Mouse (Mus musculus) intestine, embryonic 14.5 days (tissue): ENCODE measurements around the gene Dhx15. TPM values are rescaled to one million over a fixed set of nuclear protein-coding genes. Genes with fewer than 3 reads are reported as not detected.
A peak's percentile ranks its signal among the peaks of the same experiment; 100 is the strongest.

Source experiments
- ATAC-seq: fragments of 200-750 bp; cut with Nextera tagmentation; replicated peaks from 2 replicates; pipeline ENCODE4 v1.8.0; 2017; ENCODE audit warnings: low read depth, moderate number of reproducible peaks, moderate TSS enrichment, moderate library complexity; ENCODE audit not compliant: low FRiP score, low TSS enrichment
- DNase-seq: peaks from one replicate; pipeline ENCODE4 v3.0.0-alpha.2; 2018; ENCODE audit warnings: low spot score
- H3K27ac ChIP-seq: fragments of 300-500 bp; sonication (generic); 2 replicates; pipeline ENCODE4 v1.5.1; 2014; ENCODE audit warnings: low read depth, mild to moderate bottlenecking, control low read depth
- H3K27me3 ChIP-seq: fragments of 300-500 bp; sonication (generic); replicated peaks from 2 replicates; pipeline ENCODE4 v1.6.1; 2014; ENCODE audit warnings: low read length, control low read depth; ENCODE audit not compliant: control insufficient read depth, insufficient read depth
- H3K36me3 ChIP-seq: fragments of 300-500 bp; sonication (generic); 2 replicates; pipeline ENCODE4 v1.6.1; 2014; ENCODE audit warnings: low read length, control low read depth; ENCODE audit not compliant: control insufficient read depth, insufficient read depth
- H3K4me1 ChIP-seq: fragments of 300-500 bp; sonication (generic); replicated peaks from 2 replicates; pipeline ENCODE4 v1.6.1; 2014; ENCODE audit warnings: low read length, control low read depth, mixed read lengths; ENCODE audit not compliant: control insufficient read depth, insufficient read depth
- H3K4me2 ChIP-seq: fragments of 300-500 bp; sonication (generic); 2 replicates; pipeline ENCODE4 v1.6.1; 2014; ENCODE audit warnings: low read length
- H3K4me3 ChIP-seq: fragments of 300-500 bp; sonication (generic); 2 replicates; pipeline ENCODE4 v1.5.1; 2014; ENCODE audit warnings: low read depth, low read length, control low read depth, mixed read lengths
- H3K9ac ChIP-seq: fragments of 300-500 bp; sonication (generic); 2 replicates; pipeline ENCODE4 v1.6.1; 2014; ENCODE audit warnings: mild to moderate bottlenecking, low read length
- H3K9me3 ChIP-seq: fragments of 300-500 bp; sonication (generic); 2 replicates; pipeline ENCODE4 v1.6.1; 2016; ENCODE audit warnings: low read length, control low read depth; ENCODE audit not compliant: control insufficient read depth
- WGBS: fragments of 180-500 bp; shearing (Covaris S2); extraction: QIAGEN DNeasy Blood & Tissue Kit; methylation state at CpG from one replicate; pipeline ENCODE4 v1.1.7; 2014; 5-methylcytosine and 5-hydroxymethylcytosine counted together
- polyA plus RNA-seq: library from polyadenylated mRNA; unstranded; fragments of >200 nt; fragmentation: Nextera tagmentation; extraction: Ambion mirVana; gene quantifications from 2 replicates; pipeline ENCODE4 v1.2.1, GENCODE M21; 2014

The Dhx15 gene
- polyA plus RNA-seq, 1 experiment from 2014 or later: 95.9 TPM

DNA sequence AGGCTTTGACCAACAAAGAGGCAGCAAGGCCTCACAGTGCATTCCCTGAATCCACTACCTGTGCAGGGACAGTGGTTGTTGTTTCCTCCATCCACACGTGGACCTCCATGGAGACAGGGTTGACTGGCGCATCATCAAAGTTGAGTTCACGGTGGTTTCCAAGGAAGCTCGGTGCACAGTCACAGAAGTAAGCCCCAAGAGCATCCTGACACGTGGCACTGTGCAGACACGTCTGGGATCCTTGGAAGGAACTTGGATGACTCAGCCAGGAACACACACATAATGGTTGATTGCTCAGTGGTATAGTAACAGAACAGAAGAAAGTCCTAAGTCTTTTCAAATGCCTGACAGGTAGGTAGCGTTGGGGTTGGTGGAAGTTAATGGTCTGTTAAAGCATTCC, 40.2 kb upstream of the Dhx15 start:
- H3K9ac ChIP-seq: no peak overlapping the region
- H3K27ac ChIP-seq: no peak overlapping the region
- no peaks in the 10 kb centered on the region for H3K36me3 ChIP-seq
- no peaks in the 10 kb centered on the region for H3K9me3 ChIP-seq
- H3K4me3 ChIP-seq: no peak overlapping the region
- H3K4me2 ChIP-seq: no peak overlapping the region
- no peak for DNase-seq
- ATAC-seq: no peak
- WGBS: 90% methylated on average over 7 of the region's 7 CpGs
- peaks cover 10% of the 10 kb centered on the region for H3K4me1 ChIP-seq
- H3K27me3 ChIP-seq: no peaks in the 10 kb centered on the region

GRCm38 (mm10) chr5:52226677-52227076, 36.4 kb upstream of the Dhx15 start:
- ATAC-seq (no peak), DNase-seq (no peak)
- Histone ChIP-seq H3K27ac (no peak overlapping the region), H3K4me1 (no peaks in the 10 kb centered on the region), H3K36me3 (no peaks in the 10 kb centered on the region), H3K9me3 (no peaks in the 10 kb centered on the region), H3K4me2 (no peak overlapping the region), H3K4me3 (no peak overlapping the region), H3K9ac (no peak overlapping the region), H3K27me3 (no peaks in the 10 kb centered on the region)
- WGBS: 83% methylated on average over 3 of the region's 3 CpGs

- no peak overlapping the region for H3K27ac ChIP-seq
- H3K36me3 ChIP-seq: no peaks in the 10 kb centered on the region
- ATAC-seq (no peak), DNase-seq (no peak)
- H3K9me3 ChIP-seq: no peaks in the 10 kb centered on the region
- H3K4me3 ChIP-seq: no peak overlapping the region
- no peaks in the 10 kb centered on the region for H3K27me3 ChIP-seq
- H3K9ac ChIP-seq: no peak overlapping the region
- H3K4me1 ChIP-seq: 0 out of 2 replicates have a peak, but pooled peaks cover under 1% of the 10 kb centered on the region
- no peak overlapping the region for H3K4me2 ChIP-seq
- 92% methylated on average over 5 of the region's 5 CpGs for WGBS
Observed at GRCm38 (mm10) chr5:52221596-52221995, 31.3 kb upstream of the Dhx15 start.

- Histone ChIP-seq H3K27ac (no peak overlapping the region), H3K9ac (no peak overlapping the region), H3K4me1 (0 out of 2 replicates have a peak, but pooled peaks cover 7% of the 10 kb centered on the region), H3K27me3 (no peaks in the 10 kb centered on the region), H3K4me3 (no peak overlapping the region), H3K9me3 (no peaks in the 10 kb centered on the region), H3K36me3 (no peaks in the 10 kb centered on the region), H3K4me2 (no peak overlapping the region)
- DNase-seq: no peak
- no peak for ATAC-seq
- 73% methylated on average over 14 of the region's 14 CpGs for WGBS
Observed at GRCm38 (mm10) chr5:52220013-52220804, 29.9 kb upstream of the Dhx15 start.

DNA sequence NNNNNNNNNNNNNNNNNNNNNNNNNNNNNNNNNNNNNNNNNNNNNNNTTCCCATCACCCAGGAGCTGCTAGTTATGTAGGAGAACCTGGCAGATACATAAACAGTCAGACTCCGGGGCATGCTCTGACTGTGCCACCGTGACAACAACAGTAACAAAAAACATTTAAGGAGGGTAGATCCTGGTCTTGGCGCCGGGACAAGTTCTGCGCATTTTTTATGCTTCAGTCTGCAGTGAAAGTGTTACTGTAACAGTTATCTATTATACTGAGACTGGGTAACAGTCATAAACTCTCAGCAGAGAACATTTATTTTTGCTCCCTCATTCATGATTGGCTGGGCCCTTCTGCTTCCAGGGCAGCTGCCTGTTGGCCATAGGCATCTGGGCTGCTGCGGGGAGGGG, 27.9 kb upstream of the Dhx15 start:
- ATAC-seq: no peak
- H3K27me3 ChIP-seq: no peaks in the 10 kb centered on the region
- WGBS: 60% methylated on average over 6 of the region's 6 CpGs

DNA sequence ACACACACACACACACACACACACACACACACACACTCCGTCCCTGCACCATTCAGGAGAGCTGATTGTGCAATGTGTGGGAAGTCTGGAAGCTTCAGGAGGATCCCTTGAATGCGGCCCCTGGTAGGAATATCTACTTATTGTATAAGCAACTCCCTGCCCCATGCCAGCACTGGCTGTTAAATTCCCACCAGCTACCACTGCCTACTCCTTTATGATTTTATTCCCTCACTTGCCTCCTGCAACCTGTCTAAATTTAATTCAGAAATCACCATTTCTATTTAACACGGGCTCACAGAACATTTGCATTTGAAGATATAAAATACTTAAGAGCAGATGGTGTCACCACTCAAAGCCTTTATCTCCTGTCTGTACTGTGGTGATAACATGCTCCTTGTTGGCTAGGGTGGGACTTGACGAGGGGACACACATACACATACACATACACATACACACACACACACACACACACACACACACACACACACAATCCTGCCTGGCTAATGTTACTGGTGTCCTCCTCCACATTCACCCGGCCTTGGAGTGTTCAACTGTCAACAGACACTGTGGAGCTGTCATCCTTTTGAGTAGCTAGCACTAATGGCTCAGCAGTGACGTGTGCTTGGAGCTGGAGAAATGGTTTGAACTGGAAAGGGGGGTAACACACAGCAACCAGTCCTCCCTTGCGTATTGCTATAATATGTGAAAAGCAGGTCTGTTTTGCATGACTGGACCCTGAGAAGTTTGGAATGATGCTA, 23.0 kb upstream of the Dhx15 start:
- H3K9me3 ChIP-seq: no peaks in the 10 kb centered on the region
- no peak for ATAC-seq
- no peak for DNase-seq
- WGBS: 77% methylated on average over 7 of the region's 7 CpGs
- H3K27me3 ChIP-seq: no peaks in the 10 kb centered on the region
- H3K4me3 ChIP-seq: no peak overlapping the region
- H3K4me1 ChIP-seq: 0 out of 2 replicates have a peak, but pooled peaks cover 7% of the 10 kb centered on the region
- H3K27ac ChIP-seq: no peak overlapping the region
- no peak overlapping the region for H3K4me2 ChIP-seq
- H3K36me3 ChIP-seq: no peaks in the 10 kb centered on the region
- H3K9ac ChIP-seq: no peak overlapping the region

More for the DNA sequence above, 27.9 kb upstream of the Dhx15 start:
- H3K4me3 ChIP-seq: no peak overlapping the region
- no peaks in the 10 kb centered on the region for H3K9me3 ChIP-seq
- no peak overlapping the region for H3K27ac ChIP-seq
- DNase-seq: no peak
- H3K9ac ChIP-seq: no peak overlapping the region
- no peak overlapping the region for H3K4me2 ChIP-seq
- no peaks in the 10 kb centered on the region for H3K36me3 ChIP-seq
- 0 out of 2 replicates have a peak, but pooled peaks cover 7% of the 10 kb centered on the region for H3K4me1 ChIP-seq

GRCm38 (mm10) chr5:52191180-52191468, 810 bp upstream of the Dhx15 start:
- Histone ChIP-seq H3K27ac (peak overlapping the region; percentile 96), H3K9me3 (no peaks in the 10 kb centered on the region), H3K4me3 (peak overlapping the region; percentile 70), H3K27me3 (no peaks in the 10 kb centered on the region), H3K4me2 (peak overlapping the region; percentile 73), H3K9ac (0 out of 2 replicates have a peak overlapping the region, but pooled peaks have one; percentile 25), H3K4me1 (peaks cover 19% of the 10 kb centered on the region), H3K36me3 (no peaks in the 10 kb centered on the region)
- WGBS: 30% methylated on average over 1 of the region's 1 CpGs
- ATAC-seq: no peak
- DNase-seq: peak; percentile 55

GRCm38 (mm10) chr5:52189664-52190365, 499 bp downstream of the Dhx15 start:
- H3K9ac ChIP-seq: peak overlapping the region; percentile 97
- no peaks in the 10 kb centered on the region for H3K27me3 ChIP-seq
- DNase-seq: peak; percentile 84
- peak overlapping the region; percentile 96 for H3K27ac ChIP-seq
- ATAC-seq: peak; percentile 72
- H3K9me3 ChIP-seq: no peaks in the 10 kb centered on the region
- H3K4me1 ChIP-seq: peaks cover 23% of the 10 kb centered on the region
- H3K36me3 ChIP-seq: peaks cover 3% of the 10 kb centered on the region
- peak overlapping the region; percentile 70 for H3K4me3 ChIP-seq
- peak overlapping the region; percentile 62 for H3K4me2 ChIP-seq
- WGBS: under 1% methylated on average over 63 of the region's 63 CpGs
